Mouse (Mus musculus) CH12F3 (cell line): Measurements from ENCODE around the gene Zfp365.

ENCODE experiments used
- in situ Hi-C: fragments of 300-500 bp; cut with MboI; formaldehyde crosslinking; loops from 2 replicates; pipeline ENCODE4 v1.14.3; 2020; ENCODE audit warnings: low sequenced_read_pairs

Zfp365 gene

DNA sequence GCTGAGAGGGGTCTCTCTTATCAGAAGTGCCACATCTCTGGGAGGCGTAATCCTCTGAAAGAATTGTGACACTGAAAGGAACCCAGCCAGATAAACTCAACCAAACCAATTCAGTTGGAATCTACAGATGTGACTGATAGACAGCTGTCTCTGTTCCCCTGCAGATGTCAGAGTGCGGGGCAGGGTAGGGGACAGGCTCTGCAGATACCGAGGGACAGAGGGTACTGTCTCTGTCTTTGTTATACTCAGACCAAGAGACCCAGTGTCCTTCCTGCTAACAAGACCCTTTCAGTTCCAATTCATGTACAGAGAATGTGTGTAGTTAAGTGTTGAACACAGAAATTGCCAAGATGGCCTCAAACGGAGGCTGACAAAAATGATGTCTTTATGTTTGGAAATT lies 6.4 kb downstream of the Zfp365 start:
- in situ Hi-C loops = no loop called here

DNA sequence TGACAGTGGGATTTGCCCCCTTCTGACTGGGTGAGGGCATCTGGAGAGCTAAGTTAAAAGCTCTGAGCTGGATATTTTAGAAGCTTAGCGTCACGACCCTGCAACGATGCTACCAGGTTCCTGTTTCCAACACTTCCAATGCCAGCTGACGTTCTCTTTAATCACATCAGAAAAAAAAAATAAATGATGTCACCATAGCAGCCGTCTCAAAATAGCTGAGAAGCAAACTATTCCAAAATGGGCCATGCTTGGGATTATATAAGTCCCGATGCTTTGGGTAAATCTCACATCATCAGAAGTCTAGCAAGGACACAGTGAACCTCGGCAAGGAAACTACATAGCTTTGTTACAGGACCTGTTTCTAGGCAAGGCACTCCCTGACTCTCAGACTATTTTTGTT lies 9.1 kb downstream of the Zfp365 start:
- in situ Hi-C loops = no loop called here

DNA sequence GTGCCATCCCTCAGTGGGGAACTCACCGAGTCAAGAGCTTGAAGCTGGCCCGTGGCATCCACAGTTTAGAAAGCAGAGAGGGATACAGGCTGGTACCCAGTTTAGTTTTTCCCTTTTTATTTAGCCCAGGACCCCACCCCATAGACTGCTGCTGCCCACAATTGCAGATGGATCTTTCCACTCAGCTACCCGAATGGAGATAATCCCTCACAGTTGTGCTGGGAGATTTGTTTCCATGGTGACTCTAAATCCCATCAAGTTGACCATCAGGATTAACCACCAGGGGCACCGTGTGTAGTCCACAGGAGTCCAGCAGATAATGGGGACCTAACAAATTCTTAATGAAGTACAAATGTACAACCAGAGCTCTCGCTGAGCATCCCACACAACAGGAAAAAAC lies 11.3 kb downstream of the Zfp365 start:
- in situ Hi-C loops = no loop called here

DNA sequence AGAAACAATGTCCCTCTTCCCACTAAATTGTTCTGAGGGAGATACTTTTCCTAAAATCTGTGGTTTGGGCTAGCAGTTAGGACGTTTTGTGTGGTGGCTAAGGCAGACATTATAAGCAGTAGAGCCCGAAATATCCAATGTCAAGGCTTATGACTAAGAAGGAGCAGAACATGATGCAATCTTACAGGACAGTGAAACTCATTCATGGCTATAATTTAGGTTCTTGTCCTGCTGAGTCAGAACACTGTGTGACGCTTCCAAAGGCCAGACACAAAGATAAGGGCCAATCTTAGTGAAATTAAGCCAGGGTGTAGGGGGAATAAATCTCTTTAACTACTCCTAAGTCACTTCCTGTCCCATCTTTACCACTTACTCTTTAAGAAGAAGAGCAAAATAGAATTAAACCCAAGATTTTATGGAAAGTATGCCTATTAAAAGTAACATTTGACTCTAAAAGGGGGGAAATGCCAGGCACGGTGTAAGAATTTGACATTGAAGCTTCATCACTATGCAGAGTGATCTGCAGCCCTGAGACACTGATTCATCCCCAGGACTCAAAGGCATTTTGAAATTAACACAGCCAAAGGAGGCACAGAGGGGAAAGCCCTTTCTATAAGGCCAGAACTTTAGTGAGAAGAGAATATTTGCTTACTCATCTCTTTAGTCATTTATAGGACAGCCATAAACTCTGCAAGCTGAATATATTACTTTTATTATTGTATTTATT lies 13.3 kb downstream of the Zfp365 start:
- in situ Hi-C loops = no loop called here

DNA sequence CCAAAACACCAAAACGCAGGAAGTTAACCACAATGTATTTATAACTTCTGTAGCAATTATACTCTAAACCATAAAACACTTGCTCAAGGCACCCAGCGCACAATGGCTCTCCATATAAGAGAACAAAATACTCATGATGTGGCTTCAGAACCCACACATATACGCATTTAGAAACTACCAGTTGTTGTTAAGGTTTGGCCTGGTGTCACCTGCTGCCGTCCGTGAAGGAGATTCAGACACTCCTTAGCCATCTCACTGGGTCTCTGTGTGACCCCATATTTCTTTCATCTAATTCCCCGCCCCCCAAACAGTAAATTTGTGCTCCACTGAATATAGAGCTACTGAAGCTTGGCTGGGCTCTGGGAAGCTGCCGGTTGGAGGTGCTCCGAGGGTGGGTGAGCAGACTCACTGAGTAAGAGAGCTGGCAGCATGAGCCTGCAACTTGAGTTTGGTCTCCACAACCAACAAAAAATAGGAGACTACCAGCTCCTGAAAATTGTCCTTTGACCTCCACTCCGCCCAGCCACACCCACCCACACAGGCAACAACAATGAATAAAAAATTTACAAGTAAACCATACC lies 14.0 kb downstream of the Zfp365 start:
- in situ Hi-C loops = no loop called here

DNA sequence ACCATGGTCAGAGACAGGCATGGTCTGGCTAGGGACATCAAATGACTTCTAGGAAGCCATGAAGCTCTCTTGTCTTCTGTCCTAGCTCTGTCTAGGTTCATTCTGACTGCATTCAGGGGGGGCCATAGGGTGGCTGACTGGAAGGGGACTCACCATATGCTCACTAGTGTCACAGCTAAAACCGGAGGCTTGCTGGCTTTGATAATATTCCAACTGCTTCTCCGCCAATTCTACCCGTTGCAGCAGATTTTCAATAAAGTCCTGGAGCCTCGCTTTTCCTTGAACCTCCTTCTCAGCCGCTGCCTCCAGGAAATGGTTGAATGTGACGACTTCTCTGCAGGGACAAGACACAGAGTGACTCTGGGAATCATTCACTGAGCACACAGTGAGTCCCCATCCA lies 15.2 kb downstream of the Zfp365 start:
- in situ Hi-C loops = no loop called here

DNA sequence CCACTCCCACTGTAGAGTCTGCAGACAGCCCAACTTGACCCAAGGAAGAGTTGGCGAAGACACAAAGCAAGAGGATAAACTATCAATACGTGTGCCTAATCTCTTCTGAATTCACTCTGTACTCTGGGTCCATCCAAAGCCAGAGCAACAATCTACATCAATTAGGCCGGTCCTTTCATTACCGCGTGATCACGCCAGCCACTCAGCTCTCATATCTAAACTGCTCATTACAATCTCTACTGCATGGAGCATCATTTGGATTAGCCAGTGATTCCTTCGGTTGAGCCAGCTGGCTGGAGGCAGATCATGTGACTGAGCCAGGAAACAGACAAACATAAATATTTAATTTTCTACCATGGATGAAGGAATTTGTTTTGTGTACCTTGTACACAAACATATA lies 17.8 kb downstream of the Zfp365 start:
- in situ Hi-C loops = no loop called here

DNA sequence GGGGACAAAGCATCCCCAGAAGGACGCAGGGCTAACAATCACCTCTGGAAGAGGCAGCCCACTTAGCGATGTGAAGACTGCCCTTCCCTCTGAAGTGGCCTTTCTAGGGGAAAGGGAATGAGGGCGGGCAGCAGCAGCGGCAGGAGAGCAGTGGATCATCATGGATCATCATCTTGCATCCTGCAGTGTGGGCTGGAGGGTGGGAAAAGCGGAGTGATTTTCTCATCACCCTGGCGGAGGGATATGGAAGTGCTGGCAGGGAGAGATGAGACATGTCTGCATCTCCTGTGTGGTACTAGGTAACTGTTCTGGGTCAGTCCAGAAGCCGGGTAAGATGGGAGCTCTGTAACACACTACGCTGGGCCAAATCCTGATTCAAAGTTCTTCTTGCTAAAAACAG lies 18.4 kb downstream of the Zfp365 start:
- in situ Hi-C loops = no loop called here

DNA sequence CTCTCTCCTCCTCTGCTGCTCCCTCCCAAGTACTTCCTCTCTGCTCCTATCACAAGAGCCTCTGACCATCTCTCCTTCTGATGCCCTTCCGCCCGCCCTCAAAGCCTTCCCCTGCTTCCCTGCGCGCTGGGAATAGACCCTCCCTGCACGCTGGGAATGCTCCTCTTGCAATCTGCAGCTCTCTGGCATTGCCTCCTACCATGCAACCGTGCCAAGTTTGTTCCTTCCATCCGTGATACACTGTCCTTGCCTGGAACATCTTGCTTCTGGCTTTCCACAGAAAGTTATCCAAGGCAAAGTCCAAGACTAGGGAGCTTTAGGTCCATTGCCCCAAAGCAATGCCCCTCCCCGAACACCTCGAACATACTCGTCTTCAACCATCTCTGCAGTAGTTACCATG lies 19.2 kb downstream of the Zfp365 start:
- in situ Hi-C loops = no loop called here

DNA sequence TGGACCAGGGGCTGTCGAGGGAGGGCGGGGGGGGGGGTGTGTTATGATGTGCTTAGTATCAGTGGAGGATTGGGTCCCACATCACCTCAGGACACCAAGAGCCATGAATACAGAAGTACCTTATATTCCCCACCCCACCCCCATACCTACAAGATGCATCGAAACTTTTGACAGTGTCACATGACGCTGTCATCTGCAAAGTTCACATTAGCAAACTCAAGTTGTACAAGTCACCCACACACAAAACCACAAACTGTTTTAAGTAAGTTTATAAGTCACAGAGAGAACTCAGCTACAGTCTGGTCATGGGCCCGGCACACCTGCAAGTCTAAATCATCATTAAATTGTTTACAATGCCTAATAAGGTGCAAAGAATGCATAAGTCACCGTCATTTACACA lies 21.3 kb downstream of the Zfp365 start:
- in situ Hi-C loops = no loop called here

DNA sequence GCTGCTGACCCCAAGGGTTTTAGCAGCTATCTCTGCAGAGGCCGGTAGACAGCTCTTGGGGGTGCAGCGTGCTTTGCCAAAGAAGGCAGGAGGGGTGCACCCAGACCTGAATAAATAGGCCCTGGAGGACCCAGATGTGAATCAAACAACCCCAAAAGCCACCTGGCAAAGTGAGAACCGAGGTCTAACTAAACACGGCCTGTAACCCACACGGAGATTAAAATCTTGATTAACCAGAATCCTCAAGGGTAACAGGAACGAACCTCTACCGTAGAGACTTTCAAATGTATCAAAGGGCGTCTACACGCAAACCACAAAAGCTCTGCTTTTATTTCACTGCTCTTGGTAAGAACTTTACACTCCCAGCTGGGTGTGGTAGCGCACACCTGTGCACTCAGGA lies 24.5 kb downstream of the Zfp365 start:
- in situ Hi-C loops = no loop called here

DNA sequence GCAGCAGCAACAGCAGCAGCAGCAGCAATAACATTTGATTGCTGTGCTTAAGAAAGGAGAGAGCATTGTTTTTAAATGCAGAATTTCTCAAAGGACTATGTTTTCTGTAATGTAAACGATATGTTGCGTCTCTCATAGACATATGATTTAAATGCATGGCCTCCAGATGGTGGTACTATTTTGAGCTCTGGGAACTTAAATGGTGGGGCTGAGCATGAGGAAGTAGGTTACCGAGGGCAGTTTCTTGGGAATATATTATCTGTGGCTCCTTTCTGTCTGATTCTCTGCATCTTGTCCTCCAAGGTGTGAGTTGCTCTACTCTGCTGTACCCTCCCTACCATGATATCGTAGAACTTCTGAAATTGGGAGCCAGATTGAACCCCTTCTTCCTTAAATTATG lies 31.8 kb downstream of the Zfp365 start:
- in situ Hi-C loops = no loop called here

DNA sequence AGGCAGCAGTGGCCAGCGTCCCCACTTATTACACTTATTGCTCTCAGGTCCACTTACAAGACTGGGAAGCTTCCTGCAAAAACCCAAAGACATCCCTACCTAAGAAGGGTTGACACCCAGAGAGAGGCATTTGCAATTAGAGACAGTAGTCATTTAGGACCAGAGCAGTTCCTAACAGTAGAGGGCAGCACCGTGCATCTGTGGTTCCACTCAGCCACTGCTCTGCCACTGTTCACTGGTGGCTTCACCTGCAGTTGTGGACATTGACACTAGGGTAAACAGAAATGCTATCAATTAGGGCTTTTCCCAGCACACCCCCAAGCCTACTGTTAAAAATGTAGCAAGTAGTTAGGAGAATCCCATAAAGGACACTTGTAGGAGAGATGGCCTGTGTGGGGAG lies 40.7 kb downstream of the Zfp365 start:
- in situ Hi-C loops = loop anchor here (10.0 to 25.0 kb wide), 2 partner anchors 113 to 265 kb away; no protein-coding TSS in a partner anchor

DNA sequence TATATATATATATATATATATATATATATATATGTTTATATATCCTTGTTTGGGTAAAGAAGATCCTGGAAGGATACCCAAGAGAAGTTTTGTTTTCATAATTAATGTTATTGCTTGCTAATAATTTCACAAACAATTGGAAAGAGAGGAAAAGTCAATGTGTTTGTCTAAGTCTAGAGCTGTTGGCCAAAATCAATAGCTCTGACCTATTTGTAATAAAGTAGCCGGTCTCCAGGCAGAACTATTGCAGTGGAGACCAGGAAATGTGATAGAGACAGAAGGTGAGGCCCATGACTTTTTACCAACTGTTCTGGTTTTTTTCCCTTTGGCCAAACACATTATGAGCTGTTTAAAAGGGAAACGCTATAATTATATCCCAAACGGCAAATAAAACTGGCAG lies 44.2 kb downstream of the Zfp365 start:
- in situ Hi-C loops = loop anchor here (25.0 kb wide), 1 partner anchor 269 kb away; no protein-coding TSS in a partner anchor

DNA sequence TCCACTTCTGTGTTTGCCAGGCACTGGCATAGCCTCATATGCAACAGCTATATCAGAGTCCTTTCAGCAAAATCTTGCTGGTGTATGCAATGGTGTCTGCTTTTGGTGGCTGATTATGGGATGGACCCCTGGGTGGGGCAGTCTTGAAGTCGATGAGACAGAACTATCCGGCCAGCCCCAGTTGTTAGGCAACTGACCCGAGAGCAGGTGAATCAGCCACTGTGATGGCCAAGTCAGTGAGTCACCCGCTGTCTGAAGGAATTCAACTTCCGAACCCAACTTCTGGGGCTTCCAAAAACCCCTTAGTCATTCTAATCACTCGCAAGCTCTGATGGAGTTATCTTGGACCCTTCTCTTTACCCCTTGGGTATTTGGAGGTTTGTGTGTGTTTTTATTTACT lies 46.6 kb downstream of the Zfp365 start:
- in situ Hi-C loops = loop anchor here (25.0 kb wide), 1 partner anchor 271 kb away; no protein-coding TSS in a partner anchor

DNA sequence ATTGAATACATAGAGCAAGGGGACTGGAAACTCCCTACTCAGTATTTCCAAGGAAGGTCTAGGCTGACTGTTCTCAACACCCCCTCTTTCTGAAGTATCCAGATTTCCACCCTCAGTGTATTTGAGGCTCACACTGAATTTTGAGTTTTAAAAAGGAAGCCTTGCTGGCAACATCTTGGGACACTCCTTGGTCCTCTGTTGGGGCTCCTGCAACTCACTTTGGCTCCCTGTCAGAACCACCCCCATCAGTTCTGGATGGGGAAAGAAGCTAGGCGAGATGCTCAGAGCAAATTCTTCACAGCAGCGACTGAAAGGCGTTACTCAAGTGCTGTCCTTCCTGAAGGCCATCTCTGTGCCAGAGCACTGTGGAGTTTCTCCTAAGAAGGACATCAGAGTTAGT lies 47.4 kb downstream of the Zfp365 start:
- in situ Hi-C loops = loop anchor here (25.0 kb wide), 1 partner anchor 272 kb away; no protein-coding TSS in a partner anchor

DNA sequence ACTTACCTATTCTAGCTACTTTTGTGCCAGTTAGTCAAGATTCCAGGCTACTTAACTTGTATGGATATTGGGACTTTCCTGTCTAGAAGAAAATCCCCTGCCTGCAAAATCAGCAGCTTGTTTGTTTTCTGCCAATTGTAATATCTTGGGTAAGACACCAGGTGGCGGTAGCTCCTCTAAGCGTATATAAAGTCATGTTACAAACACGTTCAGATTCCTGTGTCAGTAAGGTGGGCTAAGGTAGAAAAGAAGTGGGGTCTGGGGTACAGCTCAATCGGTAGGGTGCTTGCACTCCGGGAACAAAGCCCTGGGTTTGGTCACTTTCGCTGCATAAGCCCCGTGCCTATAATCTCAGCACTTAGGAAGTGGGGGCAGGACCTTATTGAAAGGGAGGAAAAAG lies 50.1 kb downstream of the Zfp365 start:
- in situ Hi-C loops = loop anchor here (25.0 kb wide), 1 partner anchor 275 kb away; no protein-coding TSS in a partner anchor

DNA sequence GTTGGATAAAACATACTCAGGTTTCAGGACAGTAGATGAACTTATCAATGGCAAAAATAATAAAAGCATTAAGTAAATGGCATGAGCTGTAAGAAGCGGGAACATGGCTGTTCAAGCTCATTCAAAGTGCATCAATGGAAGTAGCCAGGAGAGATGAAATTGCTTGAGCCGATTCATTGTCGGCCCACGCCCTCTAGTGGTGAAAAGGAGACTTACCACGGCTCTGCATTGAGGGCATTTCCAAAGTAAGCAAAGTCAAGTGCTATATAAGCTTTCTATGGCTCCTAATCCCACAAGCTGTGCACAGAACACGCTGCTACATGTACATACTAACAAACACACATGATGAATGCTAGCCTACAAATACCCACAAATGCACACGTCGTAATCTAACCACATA lies 53.6 kb downstream of the Zfp365 start:
- in situ Hi-C loops = loop anchor here (10.0 to 25.0 kb wide), 2 partner anchors 278 to 544 kb away; no protein-coding TSS in a partner anchor

DNA sequence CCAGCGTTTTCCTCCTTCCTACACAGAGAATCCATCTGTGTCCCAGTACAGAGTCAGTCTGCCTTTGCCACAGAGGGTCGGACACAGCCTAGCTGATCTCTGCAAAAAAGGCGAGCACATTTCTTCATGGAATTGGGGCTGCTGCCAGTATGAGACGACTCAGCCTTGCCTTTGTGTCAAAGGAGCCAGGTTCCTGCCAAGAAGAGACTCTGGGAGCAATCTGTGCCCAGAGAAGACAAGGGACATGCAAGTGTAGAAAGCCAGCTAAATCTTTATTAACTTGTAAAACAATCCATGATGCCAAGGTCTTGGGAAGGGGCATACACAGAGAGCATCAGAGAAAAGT lies 54.9 kb downstream of the Zfp365 start:
- in situ Hi-C loops = loop anchor here (10.0 to 25.0 kb wide), 2 partner anchors 280 to 543 kb away; no protein-coding TSS in a partner anchor

DNA sequence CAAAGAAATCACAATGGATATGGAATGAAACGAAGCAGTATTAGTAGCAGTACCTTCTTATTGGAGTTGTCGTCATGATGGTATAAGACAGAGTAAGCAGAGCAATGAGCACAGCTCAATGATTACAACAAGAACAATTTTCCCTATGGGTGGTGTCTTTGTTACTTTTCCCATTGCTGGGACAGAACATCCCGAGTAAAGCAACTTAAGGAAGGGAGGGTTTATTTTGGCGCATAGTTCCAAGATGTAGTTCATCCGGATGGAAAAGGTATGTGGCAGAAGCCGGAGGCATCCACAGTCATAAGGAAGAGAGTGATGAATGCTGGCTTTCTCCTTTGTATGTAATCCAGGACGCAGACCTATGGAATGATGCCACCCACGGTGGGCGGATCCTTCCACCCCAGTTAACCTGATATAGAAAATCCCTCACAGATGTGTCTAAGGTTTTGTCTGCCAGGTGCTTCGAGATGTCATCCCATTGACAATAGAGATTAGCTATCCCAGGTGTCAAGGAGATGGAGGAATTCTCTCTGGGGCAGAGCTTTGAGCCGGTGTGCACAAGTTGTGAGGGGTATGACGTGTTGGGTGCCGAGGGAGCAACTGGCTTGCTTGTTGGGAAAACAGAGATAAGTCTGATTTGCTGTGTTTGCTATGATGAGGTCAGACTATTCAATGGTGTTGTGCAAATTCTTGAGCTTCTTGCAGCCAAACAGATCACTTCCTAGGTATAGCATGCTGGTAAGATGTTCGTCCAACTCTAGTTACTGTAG lies 55.5 kb downstream of the Zfp365 start:
- in situ Hi-C loops = loop anchor here (10.0 to 25.0 kb wide), 2 partner anchors 280 to 542 kb away; no protein-coding TSS in a partner anchor

DNA sequence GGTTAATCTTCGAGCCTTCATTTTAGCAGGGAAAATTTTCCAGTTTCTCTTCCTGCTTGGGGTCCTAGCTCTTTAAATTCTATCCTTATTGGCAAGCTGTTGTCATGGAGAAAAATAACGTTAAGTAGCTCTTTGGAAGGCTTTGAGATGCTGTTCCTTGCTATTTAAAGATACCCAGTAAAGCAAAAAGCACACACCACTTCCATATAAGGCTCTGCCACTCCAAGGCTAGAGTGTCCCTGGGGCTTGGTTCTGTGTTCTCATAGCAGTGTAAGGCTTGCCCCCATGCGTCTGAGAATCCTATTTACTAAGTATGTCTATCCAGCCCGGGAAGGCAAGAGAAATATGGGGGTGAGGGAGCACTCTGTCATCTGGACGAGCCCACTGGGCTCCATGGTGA lies 56.7 kb downstream of the Zfp365 start:
- in situ Hi-C loops = loop anchor here (10.0 to 25.0 kb wide), 2 partner anchors 282 to 541 kb away; no protein-coding TSS in a partner anchor
